Mouse (Mus musculus) frontal cortex, postnatal 36 days (tissue): ENCODE measurements around the gene Plxdc1.

Source experiments
- DNase-seq, 2 experiments: peaks; one replicate each; pipeline ENCODE4 v3.0.0; 2022; ENCODE audit warnings: low spot score in 2 of 2

Plxdc1 gene

DNA sequence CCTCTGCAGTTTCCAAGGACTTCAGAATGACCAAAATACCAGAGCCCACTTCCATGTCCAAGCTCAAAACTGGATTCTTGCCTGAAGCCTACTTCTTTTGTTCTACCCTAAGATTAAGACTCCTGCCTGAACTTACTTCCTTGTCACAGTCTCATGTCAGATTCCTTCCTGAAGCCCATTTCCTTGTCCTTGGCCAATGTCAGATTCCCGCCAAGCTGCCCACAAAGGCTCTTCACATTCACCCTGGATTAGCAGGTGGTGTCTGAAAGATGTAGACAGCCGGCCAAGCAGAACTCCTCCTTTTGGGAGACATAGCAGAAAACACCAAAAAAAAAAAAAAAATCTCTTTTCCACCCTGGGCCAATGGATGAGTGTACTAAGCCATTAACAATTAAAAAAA is 70.8 kb downstream of the Plxdc1 start:
- no peak for DNase-seq

DNA sequence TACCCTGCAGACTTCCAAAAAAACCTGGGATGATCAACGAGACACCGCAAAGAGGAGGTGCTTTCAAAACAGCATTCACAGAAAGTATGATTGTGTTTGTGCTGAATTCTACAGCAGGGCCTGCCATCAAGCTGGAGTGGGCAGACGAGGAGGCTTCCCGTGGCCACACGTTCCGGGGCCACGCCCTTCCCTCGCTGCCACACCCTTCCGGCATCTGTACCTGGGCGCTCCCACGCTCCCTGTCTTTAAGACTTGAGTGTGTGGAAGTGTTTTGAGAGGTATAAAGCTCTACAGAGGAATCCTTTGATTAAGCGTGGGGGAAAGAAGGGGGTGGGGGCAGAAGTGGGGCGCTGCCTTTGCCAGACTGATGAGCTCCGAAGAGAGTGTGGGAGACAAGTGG is 73.1 kb downstream of the Plxdc1 start:
- no peak for DNase-seq

DNA sequence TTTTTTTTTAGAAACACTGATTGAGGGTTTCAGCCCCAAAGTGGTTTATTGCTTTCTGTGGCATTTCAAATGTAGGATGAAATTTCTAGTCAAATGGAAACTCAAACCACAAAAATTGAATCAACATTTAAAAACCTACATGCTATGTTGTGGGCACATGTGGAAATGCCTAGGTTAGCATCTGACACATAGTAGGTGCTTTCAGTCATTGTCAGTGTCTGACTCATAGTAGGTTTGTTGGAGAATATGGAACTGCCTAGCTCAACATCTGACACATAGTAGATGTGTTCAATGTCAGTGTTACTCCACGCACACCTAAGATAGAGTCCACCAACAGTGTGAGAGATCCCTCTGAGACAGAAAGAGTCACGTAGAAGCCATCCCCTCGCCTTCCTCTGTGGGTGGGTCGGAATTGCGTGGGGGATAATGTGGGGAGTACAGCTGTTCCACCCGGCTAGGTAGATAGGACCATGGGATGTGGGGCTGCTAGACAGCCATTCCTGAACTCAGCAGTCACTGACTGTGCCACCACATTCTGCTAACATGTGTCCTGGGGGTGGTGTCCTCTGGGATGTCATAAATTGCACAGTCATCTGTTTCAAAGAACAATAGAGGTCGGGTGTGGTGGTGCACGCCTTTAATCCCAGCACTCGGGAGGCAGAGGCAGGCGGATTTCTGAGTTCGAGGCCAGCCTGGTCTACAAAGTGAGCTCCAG is 77.5 kb downstream of the Plxdc1 start:
- DNase-seq: no peak

DNA sequence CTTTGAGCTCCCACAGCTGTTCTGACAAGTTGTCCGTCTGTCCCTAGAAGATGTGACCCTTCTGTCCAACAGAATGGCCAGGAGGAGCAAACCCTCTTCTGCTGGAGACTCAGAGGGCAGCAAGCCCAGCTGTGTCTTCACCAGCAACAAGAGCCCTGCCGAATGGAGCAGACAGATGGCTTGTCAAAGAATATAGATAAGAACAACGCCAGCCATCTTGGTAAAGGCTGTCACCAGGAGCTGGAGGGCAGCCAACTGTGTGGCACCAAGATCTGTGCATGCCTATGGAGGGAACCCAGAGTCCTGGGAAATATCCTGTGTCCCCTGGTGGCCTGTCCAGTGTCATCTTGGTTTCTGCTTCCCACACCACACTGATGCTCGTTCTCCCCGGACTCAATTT is 78.3 kb downstream of the Plxdc1 start:
- DNase-seq: no peak

DNA sequence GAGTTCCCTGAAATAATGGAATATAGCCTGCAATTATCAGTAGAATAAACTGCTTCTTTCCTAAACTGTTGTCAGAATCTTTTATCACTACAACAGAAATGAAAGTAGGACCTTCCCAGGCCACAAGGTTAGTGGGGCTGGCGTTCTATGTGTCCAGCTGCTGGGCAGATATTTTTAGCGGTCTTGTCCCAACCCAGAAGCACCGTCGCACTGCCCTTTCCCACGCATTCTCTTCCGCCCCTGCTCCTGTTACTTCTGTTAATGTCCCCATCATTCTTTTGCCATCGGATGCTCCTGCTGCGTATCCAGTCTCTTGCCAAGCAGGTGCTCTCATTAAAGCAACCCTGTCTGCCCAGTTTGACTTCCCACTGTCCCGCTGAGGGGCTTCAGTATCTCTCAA is 79.3 kb downstream of the Plxdc1 start:
- DNase-seq: no peak

DNA sequence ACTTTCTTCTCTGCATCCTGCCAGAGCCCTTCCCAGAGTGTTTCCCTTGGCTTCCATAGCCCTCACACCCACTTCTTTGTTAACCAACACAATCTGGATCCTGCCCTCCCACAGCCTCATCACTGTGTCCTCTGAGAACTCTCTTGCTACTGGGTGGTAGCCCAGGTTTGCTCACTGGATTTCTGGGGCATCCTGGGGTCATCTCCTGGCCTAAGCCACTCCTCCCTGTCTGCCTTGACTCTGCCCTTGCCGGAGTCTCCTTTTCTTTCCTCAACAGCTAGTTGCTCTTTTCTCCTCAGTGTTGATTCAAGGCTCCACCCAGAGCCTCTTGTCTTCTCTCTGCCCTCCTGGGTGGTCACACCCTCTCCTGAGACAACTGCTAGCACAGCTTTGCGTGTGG is 80.3 kb downstream of the Plxdc1 start:
- no peak for DNase-seq

DNA sequence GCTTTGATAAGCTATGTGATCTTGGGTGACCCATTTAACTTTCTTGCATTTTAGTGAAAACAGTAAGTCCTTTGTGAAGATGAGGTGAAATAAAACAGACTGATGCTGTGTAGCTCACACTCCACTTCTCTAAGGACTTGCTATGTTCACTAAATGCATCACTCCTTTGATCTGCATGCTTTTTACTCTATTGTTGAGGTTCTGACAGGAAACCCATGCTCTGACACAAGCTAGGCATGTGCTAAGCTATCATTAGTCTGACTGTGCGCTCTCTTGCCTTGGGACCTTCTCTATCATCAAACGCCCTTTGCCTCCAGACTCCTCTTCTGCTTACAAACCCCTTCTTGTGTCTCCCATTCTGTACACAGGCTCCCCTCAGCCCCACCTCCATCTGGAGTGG is 80.7 kb downstream of the Plxdc1 start:
- DNase-seq: no peak

DNA sequence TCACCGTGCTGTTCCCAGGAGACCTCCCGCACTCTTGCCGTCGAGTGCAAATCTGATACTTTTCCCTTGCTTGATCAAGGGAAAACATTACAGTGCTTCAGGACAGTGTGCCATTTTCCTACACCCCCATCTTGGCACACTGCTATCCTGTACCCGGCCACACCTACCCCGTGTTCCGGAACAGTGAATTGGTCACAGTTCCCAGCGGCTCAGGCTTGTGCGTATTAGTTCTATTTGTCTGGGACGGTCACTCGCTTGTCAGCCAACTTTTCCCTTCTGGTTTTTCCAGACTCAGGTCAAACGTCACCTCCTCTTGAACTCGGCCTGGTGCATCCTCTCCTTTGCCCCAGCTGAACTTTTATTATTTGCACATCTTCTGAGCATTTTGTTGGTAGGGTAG is 81.4 kb downstream of the Plxdc1 start:
- DNase-seq: no peak

DNA sequence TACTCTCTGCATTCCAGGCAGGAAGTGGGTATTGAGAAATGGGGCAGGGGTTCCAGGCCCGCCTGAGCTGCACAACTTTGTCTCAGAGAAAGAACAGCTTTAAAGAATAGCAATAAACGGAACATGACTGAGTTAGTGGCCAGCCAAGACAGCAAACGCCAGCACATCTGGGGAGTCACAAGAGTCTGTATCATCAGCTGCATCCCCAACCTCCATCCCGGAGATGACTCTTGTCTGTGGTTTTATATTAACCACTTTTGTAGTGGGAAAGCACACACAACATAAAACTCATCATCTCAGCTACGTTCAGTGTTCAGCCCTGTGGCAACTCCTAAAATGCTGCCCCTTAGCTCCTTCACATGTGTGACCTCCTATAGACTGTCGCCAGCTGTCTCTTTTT is 84.4 kb downstream of the Plxdc1 start:
- DNase-seq: no peak

DNA sequence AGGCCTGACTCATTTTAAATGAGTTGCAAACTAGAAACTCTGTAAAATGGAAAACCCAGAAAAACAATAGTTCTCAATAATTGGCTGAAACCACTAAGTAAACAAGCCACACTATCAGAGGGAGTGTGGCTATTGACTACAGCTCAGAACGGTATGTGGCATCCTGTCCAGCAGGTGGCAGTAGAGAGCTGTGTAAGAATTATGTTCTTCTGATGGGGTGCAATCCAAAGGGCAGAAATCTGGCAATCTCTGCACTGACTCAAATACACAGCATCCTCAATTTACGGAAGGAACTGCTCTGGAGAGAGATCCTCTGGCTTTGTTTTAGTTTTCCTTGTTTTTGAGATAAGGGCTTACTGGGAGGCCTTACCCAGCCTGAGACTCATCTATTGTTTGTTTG is 86.4 kb downstream of the Plxdc1 start:
- peak; percentile 87 to 91 for DNase-seq

DNA sequence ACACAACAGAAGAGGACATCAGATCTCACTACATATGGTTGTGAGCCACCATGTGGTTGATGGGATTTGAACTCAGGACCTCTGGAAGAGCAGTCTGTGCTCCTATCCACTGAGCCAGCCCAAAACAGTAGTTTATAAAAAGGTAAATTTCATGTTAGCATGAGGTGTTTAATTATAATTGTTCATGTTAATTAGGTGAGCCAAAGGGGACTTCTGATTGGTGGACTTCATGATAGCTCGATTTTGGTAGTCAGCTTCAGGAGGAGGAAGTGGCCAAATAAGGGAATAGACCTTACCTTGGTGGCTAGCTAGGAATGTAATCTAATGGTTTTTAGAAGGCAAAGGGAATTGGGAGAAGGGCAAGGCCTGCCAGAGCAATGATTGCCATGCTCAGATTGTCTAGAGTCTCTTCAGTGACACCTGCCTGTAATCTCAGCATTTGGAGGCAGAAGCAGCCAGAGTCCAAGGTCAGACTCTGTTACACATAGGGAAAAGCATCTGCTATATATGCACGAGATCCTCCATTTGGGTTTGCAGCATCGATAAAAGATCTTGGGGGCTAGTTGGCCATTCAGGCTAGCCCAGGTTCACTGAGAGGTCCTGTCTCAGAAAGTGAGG is 88.6 kb downstream of the Plxdc1 start:
- DNase-seq: no peak

DNA sequence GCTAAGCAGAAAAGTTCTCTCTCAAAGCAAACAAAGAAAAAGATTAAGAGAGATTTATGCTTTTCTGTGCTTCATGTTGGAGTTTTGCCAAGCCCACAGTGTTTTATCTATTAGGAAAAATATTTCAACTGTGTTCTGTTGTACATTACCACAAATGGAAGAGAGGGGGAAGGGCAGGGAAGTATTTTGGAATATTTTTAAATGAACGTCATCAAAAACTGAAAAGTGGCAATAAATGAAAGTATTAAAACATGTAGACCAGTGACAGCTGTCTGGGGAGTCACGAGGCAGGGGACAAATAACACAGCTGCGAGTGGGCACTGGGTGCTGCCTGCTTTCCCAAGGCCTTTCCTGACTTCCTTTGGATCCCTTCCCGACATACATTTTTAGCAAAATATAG is 89.6 kb downstream of the Plxdc1 start:
- no peak for DNase-seq

DNA sequence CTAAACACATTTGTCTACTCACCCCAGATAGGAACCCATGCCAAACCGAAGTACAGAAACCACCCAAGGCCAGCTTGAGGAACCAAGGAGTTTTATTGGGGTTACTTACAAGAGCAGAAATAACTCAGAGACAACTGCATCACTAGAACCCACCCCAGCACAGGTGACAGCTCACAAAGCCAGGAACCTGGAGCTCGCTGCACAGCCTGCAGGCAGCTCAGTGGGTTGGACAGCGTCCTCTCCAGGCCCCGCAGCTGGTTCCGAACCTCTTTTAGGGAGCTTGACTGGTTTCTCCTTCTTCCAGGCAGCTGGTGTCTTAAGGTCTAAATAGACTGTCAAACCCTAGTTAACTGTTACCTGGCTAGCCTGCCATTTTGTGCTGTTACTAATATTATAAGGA is 94.4 kb downstream of the Plxdc1 start:
- DNase-seq: no peak

DNA sequence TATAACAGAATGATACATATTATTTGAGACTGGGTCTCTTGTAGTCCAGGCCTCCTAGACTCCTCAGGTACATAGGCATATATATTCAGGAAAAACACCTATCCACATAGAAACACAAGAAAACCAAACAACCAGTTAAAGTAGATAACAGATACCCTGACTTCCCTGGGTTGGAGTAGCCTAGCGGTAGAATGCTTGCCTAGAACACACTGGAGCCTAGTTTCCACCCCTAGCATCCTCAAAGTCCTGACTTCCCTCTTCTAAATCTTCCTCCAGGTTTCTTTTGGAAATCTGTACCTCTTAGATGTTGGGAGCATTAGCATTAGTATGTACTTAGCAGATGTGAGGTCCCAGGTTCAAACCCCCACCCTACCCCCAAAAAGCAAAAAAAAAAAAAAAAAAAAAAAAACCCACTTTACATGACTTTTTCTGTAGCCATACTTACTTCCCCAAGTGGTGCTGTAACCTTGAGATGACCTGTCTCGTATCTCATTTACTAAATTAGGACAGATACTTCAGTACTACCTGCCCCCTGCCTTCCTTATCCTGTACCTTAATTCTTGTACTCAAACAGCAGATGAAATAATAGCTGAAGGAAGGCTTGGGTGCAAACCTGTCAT is 100.8 kb downstream of the Plxdc1 start:
- no peak for DNase-seq

DNA sequence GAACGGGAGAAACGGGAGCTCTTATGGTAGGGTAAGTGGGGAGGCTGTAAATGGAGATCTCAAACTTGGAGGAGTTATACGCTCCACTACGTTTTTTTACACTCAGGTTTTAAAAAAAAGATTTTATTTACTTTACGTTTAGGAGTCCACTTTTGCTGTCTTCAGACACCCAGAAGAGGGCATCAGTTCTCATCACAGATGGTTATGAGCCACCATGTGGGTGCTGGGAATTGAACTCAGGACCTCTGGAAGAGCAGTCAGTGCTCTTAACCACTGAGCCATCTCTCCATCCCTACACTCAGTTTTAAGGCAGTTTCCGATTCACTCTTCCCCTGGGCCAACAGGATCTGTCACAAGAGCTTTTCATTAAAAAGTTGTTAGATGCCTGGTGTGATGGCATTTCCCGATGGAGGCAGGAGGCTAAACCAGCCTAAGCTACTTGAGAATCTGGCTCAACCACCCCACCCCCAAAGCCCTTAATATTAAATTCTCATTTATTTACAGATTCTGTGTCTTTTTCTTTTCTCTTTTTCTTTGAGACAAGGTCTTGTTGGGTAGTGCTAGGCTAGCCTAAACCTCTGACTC is 101.6 kb downstream of the Plxdc1 start:
- no peak for DNase-seq

DNA sequence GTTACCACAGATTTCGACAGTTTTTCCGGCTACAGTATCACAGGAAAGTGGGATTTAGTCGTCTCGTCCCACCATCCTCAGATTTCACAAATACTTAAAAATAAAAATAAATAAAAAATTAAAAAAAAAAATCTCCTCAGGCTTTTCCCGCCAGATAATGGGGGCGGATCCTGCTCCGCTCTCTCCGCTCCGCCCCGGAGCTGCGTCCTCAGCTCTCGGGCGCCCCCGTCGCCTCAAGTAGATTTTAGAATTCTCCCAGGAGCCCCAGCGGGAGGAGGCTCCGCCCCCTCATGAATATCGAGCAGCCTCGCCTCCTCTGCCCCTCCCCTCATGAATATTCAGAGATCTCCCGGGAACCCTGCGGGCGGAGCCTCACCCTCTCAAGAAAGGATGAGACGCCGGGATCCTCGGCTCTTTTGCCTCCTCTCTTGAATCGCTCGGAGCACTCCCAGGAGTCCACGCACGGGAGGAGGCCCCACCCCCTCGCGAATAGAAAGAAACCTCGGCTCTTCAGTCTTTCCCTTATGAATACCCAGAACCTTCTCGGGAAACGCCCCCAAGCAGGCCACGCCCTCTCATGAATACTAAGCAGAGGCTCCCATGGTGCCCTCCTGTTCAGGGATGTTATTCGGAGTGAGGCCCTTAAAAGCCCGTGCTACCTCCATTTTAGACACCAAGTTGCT is 102.2 kb downstream of the Plxdc1 start, which contains the start of gene Fbxo47:
Gene Fbxo47 (minus strand): TSS at position 237 of the 683 bp plus-strand sequence.
- DNase-seq: peak; percentile 93 to 97

DNA sequence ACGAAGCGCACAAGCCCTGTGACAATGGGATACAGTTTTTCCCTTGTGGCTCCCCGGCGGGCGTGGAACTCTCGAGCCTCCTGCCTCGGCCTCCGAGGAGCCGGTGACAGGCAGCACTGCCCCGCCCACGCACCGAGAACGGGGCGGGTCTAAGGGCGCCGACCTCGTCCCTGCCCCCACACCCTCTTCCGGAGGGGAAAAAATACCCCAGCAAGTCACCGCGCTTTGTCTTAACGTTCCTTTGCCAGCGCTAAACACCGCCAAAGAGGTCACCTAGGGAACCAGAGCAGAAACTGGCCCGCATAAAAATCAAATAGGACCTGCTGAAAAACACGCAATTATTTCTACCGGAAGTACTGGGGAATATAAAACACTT is 102.7 kb downstream of the Plxdc1 start:
- DNase-seq: peak; percentile 59 to 60

DNA sequence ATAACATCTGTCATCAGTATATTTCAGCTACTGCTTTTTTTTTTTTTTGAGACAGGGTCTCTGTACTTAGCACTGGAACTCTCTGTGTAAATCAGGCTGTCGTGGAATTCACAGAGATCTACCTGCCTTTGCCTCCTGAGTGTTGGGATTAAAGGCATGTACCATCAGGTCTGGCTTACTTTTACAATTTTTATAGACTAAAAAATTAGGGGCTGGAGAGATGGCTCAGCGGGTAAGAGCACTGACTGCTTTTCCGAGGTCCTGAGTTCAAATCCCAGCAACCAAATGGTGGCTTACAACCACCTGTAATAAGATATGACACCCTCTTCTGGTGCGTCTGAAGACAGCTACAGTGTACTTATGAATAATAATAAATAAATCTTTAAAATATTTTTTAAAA is 105.9 kb downstream of the Plxdc1 start:
- no peak for DNase-seq

DNA sequence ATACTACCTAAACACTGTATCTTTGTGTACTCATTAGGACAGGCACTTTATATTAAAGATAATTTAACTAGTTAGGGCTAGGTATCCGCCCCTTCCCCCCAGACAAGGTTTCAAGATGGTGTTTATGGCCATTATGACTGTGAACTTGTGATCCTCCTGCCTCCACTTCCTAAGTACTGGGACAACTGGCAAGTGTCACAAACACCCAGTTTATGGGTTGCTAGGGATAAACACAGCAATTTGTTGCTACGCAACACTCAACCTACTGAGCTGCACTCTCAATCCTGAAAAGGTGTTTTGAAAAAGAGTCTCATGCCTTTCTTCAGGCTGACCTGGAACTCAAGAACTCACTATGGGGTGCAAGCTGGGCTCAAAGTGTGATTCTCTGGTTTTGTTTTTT is 108.9 kb downstream of the Plxdc1 start:
- no peak for DNase-seq

DNA sequence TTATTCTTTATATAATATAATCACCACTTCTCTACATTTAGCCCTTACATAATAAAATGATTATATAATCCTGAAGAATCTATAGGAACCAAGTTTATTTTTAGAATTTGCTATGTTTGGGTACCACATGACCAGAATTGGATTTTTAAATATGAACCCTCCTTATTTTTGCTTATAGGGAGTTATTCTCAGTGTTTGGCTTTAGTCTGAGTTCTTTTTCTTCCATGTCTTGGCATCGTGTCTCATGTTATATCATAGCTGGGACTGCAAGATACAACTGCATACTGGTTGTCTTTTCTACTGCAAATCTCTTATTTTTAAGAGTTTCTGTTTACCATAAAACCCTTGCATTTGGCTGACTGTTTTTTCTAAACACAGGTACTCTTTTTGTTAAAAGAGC is 111.8 kb downstream of the Plxdc1 start:
- DNase-seq: peak in 1 of 2 experiments; percentile 28
